Mouse (Mus musculus) mature B cell (primary cell): ENCODE measurements around the gene Rhbdd1.

Experiments used
- in situ Hi-C: fragments of 300-500 bp; cut with MboI; formaldehyde crosslinking; loops from 2 replicates; pipeline ENCODE4 v1.14.3; 2019

Gene Rhbdd1

GRCm38 (mm10) chr1:82316111-82316745 lies at the start of gene Rhbdd1:
Gene Rhbdd1 (plus strand): TSS chr1:82316452.
- in situ Hi-C loops = no loop called here

GRCm38 (mm10) chr1:82267547-82267946 lies 48.7 kb upstream of the Rhbdd1 start:
- in situ Hi-C loops = no loop called here

- in situ Hi-C loops = no loop called here
These were observed 44.0 kb upstream of the Rhbdd1 start for GRCm38 (mm10) chr1:82272231-82272630.

- in situ Hi-C loops = no loop called here
These were observed 42.7 kb upstream of the Rhbdd1 start for GRCm38 (mm10) chr1:82273529-82273928.

- in situ Hi-C loops = no loop called here
These were observed 41.9 kb upstream of the Rhbdd1 start for GRCm38 (mm10) chr1:82274361-82274760.

- in situ Hi-C loops = no loop called here
These were observed 36.5 kb upstream of the Rhbdd1 start for GRCm38 (mm10) chr1:82279768-82280167.

- in situ Hi-C loops = no loop called here
These were observed 34.4 kb upstream of the Rhbdd1 start for GRCm38 (mm10) chr1:82281823-82282222.

- in situ Hi-C loops = no loop called here
These were observed 33.1 kb upstream of the Rhbdd1 start for GRCm38 (mm10) chr1:82282992-82283611.

GRCm38 (mm10) chr1:82283901-82284301 lies 32.4 kb upstream of the Rhbdd1 start:
- in situ Hi-C loops = no loop called here

- in situ Hi-C loops = no loop called here
These were observed 31.8 kb upstream of the Rhbdd1 start for GRCm38 (mm10) chr1:82284403-82284802.

GRCm38 (mm10) chr1:82285461-82286189 lies 30.6 kb upstream of the Rhbdd1 start:
- in situ Hi-C loops = no loop called here

GRCm38 (mm10) chr1:82286190-82287051 lies 29.8 kb upstream of the Rhbdd1 start:
- in situ Hi-C loops = no loop called here

- in situ Hi-C loops = no loop called here
These were observed 29.0 kb upstream of the Rhbdd1 start for GRCm38 (mm10) chr1:82287052-82287775.

- in situ Hi-C loops = no loop called here
These were observed 28.4 kb upstream of the Rhbdd1 start for GRCm38 (mm10) chr1:82287776-82288325.

- in situ Hi-C loops = no loop called here
These were observed 27.7 kb upstream of the Rhbdd1 start for GRCm38 (mm10) chr1:82288421-82288990.

- in situ Hi-C loops = no loop called here
These were observed 26.9 kb upstream of the Rhbdd1 start for GRCm38 (mm10) chr1:82289116-82289989.

GRCm38 (mm10) chr1:82289990-82290681 lies 26.1 kb upstream of the Rhbdd1 start:
- in situ Hi-C loops = loop anchor here (10.0 kb wide), 1 partner anchor 975 kb away; no protein-coding TSS in a partner anchor

GRCm38 (mm10) chr1:82290723-82291150 lies 25.5 kb upstream of the Rhbdd1 start:
- in situ Hi-C loops = loop anchor here (10.0 kb wide), 1 partner anchor 976 kb away; no protein-coding TSS in a partner anchor
